Mouse (Mus musculus): Measurements from ENCODE around the gene Mum1.

Gene Mum1

DNA sequence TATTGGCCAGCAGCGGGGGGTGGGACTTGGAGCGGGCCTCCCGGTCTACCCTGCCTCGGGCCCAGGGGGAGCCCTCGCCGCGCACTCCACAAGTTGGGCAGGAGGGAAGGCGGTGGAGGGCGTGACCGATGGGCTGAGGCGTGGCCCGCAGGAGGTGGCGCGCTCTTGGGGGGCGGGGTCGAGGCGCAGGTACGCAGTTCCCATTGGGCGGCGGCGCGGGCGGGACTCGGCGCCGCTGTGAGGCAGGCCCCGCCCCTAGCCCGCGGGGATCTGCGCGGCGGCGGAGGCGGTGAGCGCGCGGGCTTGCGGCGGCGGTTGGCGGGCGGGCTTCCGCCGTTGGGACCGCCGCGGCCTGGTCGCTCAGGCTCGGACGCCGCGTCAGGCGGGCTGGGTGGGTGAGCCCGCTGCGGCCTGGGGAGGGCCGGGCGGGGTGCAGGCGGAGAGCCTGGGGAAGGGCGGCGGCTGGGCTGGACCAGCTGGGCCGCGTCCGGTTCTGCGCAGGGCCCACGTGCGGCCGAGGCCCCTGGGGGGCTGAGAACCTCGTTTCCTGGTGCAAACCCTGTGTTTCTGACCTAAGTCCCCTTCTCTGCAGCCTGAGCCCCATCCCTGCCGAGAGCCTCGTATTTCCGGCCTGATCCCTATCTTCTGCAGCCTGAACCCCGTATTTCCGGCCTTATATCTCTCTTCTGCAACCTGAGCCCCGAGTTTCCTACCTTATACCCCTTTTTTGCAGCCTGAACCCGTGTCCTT lies at the start of gene Mum1:
Gene Mum1 (plus strand): TSS at position 19 of the 750 bp plus-strand sequence.
- in situ Hi-C loops (cut with MboI, MseI) = no loop called here

DNA sequence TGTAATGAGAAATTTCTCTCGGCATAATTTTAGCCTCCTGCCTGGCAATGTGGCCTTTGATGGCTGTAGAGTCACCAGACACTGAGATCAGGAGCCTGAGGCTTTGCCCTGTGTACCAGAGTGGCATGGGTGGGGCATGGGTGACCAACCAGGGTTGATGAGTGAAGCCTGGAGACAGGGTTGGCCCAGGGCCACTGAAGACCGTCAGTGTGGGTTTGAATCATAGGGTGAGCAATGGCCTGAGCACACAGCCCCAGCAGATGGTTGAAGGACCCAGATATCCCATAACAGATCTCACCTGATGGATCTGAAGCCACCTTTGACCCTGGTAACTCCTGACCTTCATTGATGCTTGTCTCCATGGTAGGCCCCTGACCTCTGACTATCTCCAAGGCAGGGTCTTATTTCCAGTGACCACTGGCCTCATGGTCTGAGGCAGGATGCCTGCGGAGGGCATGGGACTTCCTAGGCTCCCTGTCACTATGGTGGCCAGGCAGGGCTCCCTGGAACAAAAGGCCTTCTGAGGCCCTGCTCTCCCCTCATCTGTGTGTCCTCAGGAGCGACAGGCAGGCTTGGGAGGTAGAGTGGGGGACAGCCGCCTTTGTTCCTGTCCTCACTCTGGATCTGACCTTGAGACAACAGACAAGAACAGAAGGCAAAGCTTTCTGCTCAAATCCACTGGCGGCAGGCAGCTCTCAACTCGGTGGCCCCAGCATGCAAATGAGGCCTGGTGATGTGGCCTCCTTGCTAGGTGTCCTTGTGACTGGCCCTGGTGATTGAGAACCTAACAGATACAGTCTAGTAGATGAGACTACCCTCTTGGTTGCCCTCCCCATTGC lies 48.6 kb upstream of the Mum1 start:
- in situ Hi-C loops (cut with MboI, MseI) = loop anchor here (5.0 kb wide), 1 partner anchor 70 kb away; the partner anchor contains the start of gene Ndufs7

DNA sequence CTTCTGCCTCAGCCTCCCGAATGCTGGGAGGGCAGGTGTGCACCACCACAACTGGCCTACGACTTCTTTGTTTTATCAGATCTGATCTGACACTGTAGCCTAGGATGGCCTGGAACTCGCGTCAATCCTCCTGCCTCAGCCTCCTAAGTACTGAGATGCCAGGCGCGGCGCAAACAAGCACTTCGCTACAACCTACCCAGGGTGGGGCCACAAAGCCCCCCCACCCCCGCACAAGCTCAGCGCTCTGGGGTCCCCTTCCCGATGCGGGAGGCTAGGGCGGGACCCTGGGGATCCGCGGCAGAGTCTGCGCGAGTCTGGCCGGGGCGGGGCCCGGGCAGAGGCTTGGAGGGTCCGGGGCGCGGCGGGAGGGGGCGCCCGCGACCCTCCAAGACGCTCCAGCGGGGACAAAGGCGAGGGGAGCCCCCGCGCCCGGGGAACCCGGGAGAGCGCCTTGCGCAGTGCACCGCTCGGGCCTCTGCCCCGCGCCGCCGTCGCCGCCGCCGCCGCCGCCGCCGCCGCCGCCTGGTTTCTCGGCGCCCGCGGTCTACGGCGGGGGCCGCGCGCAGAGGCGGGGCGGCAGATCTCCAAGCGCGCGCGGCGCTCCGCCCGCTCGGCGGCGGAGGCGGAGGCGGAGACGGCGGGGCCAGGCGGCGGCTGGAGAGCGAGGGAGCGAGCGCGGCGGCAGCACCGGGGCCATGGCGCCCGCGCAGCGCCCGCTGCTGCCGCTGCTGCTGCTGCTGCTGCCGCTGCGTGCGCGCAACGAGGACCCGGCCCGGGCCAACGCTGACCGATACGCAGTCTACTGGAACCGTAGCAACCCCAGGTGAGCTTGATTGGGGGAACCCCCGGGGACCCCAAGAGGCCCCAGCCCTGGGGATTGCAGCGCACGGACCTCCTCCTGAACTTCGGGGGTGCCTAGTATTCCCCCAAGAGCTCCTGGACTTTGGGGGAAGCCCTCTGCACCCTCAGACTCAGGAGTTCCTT lies 46.9 kb upstream of the Mum1 start, which contains the start of gene Efna2:
Gene Efna2 (plus strand): TSS at position 415 of the 984 bp plus-strand sequence.
- in situ Hi-C loops (cut with MboI, MseI) = loop anchor here (5.0 kb wide), 1 partner anchor 68 kb away; the partner anchor contains the start of gene Ndufs7

DNA sequence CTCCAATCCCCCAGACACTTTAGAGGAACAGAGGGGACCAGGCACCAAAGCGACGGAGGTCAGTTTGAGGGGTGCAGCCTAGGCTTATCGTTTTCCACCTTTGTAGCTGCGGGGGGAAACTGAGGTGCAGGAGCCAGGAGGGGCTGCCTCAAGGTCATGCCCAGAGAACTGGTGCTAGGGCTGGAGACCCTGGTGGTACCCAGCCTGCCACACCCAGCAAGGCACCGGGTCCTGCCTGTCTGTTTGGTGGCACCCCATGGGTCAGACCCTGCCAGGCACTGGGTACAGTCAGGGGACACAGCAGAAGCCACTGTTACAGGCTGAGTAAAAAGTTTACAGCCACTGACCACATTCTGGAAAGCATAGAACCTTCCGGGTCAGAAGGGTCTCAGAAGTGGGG lies 45.9 kb upstream of the Mum1 start:
- in situ Hi-C loops (cut with MboI, MseI) = no loop called here

DNA sequence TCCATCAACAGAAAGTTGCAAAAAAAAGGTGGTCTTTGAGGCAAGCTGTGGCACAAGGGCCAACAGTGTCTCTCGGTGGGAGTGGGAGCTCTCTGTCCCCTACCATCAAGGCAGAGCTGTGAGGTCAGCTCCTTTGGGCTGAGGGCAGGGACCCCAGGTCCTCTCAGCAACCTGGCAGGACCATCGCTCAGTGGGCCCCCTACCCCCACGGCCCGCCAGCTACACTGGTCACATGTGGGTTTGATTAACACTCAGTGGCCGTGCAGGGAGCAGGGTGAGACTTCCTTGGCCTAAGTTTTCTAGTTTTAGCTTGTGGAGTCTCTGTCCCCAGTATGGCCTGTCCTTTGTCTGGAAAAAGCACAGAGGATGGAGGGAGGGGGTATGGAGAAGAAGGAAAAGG lies 45.4 kb upstream of the Mum1 start:
- in situ Hi-C loops (cut with MboI, MseI) = no loop called here

DNA sequence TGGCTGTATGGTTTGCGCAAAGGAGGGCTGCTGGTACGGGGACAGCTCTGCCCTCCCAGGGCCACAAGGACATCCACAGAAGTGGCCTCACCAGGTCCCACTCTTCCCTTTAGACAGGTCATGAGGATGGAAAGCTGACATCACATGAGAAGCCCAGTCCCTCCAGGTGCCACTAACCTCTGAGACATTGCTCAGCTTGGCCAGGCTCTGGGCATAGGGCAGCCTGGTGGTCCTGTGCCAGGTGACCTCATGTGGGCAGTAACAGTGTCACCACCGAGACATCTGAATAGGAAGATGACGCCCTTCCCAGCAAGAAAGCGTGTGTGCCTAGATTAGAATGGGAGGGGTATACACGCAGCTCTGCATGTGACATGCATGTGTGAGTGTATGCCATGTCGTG lies 43.7 kb upstream of the Mum1 start:
- in situ Hi-C loops (cut with MboI, MseI) = no loop called here

DNA sequence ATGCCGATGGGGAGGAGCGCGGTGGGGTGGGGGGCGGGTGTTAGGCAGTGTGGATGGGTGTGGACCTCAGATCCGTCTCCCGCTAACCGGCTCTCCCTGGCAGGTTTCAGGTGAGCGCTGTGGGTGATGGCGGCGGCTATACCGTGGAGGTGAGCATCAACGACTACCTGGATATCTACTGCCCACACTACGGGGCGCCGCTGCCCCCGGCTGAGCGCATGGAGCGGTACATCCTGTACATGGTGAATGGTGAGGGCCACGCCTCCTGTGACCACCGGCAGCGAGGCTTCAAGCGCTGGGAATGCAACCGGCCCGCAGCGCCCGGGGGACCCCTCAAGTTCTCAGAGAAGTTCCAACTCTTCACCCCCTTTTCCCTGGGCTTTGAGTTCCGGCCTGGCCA lies 39.6 kb upstream of the Mum1 start:
- in situ Hi-C loops (cut with MboI, MseI) = no loop called here

DNA sequence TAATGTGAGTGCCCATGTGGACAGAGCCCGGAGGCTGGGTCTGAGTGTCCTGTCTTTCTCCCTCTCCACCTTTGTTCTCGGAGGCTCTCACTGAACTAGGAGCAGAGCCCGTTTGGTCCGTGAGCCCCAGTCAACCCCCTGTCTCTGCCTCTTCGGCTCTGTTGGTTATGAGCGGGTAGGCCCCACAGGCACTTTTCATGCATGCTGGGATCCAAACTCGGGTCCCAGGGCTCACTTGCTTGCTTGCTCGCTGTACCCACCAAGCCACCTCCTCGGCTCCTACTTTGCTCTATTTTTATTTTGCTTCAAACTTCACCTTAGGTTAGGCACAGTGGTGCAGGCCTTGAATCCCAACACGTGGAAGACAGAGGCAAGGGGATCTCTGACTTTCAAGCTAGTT lies 38.5 kb upstream of the Mum1 start:
- in situ Hi-C loops (cut with MboI, MseI) = no loop called here

DNA sequence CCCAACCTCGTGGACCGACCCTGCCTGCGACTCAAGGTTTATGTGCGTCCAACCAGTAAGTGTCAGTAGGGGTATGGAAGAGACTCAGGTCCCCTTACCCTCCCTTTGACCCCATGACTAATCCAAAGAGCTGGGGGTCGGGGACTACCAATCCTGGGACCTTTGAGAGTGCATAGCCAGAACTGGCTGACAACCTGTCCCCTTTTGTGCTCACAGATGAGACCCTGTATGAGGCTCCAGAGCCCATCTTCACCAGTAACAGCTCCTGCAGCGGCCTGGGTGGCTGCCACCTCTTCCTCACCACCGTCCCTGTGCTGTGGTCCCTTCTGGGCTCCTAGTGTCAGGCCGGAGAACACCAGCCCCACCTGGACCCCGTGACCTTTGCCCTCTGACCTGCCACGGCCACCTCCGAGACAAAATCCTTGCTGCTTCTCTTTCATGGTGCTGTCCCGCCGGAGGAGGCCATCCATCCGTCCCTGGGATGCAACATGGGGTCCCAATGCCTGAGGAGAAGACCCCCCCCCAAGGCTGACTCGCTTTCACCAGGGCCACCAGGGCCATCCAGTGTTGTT lies 37.7 kb upstream of the Mum1 start:
- in situ Hi-C loops (cut with MboI, MseI) = no loop called here

DNA sequence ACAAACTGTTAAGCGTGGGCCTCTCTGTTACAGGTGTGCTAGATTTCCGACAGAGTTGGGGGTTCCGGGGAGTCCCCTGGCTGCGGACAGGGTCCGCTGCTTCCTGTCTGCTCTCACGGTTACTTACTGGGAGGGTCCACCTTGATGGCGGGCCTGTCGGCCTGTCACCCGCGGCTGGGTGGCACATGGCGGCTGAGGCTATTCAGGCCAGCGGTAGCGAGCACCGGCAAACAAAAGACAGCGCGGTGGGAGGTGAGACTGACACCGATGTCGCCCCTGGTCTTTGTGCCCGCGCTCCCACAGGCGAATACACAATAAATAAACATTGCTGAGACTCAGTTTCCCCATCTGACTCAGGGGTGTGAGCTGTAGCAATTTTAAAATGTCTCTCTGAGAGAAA lies 36.2 kb upstream of the Mum1 start:
- in situ Hi-C loops (cut with MboI, MseI) = no loop called here

DNA sequence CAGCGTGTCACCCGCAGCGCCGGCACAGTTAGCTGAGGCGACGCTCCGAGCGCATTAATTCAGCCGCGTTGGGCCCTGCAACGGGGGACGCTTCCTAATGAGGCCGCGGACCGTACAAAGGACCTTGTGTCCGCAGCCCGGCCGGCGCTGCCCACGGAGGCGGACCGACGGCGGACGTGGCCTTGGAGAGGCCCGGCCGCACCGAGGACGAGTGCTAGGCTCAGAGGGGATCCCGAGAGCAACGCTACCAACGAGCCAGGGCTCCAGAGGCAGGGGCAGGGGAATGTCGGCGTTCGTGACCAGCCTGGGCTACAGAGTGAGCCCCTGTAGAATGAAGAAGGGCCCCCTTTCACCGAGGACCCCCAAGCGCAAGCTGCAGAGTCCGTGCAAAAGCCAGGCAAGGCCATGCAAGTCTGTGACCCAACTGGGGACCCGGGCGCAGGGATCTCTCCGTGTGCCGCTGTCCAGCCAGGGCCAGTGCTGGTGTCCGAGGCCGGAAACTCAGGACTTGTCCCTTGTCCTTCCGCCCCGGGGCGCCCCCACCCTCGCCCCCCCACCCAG lies 35.7 kb upstream of the Mum1 start:
- in situ Hi-C loops (cut with MboI, MseI) = no loop called here

DNA sequence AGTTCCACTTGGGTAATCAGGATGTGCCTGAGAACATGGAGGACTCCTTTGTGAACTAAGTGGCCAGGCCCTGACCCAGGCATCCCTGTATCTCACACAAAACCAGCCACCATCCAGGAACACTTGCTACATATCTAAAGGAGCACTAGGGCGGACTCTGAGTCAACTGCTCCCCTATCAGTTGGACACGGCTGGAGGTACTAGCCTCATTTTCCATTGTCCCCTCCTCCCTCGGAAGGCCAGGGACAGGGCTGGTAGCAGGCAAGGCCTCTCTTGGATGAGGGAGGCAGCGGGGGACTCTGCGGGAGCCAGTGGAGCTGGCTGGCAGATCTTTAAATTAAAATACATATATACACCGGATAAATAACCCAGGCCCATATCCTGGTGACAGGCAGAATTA lies 32.3 kb upstream of the Mum1 start:
- in situ Hi-C loops (cut with MboI, MseI) = no loop called here

DNA sequence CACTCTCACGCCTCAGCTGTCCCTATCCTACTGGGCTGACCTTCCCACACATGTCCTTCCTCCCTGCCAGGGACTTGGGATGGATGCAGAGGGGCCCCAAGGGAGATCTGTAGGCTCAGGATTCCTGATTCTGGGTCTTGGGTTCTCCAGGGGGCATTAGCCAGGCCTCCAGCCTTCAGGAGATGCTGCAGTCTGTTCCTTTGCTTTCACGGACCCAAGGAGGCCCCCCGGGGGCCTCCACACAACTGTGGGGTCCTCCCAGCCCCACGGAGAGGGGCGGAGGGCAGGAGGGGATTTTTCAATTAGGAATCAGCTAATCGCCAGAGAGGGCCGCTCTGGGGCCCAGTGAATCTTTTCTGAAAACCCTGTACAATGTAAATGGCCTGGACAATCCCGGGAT lies 31.8 kb upstream of the Mum1 start:
- in situ Hi-C loops (cut with MboI, MseI) = no loop called here

DNA sequence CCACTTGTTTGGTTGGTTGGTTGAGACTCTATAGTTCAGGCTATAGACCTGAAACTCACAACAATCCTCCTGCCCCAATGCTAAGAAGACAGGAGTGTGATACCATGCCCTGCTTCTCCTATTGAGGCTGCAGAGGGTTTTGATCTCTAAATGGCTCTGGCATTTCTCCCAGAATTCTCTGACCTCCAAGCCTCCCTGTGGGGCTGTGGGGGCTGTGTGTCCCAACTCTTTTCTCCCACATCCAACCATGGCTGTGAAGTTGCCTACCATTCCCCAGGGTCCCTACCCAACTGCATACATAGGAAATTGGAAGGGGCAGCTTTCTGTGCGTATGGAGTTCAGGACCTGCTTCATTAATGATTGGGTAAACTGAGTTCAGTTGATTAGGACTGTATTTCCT lies 30.1 kb upstream of the Mum1 start:
- in situ Hi-C loops (cut with MboI, MseI) = no loop called here

DNA sequence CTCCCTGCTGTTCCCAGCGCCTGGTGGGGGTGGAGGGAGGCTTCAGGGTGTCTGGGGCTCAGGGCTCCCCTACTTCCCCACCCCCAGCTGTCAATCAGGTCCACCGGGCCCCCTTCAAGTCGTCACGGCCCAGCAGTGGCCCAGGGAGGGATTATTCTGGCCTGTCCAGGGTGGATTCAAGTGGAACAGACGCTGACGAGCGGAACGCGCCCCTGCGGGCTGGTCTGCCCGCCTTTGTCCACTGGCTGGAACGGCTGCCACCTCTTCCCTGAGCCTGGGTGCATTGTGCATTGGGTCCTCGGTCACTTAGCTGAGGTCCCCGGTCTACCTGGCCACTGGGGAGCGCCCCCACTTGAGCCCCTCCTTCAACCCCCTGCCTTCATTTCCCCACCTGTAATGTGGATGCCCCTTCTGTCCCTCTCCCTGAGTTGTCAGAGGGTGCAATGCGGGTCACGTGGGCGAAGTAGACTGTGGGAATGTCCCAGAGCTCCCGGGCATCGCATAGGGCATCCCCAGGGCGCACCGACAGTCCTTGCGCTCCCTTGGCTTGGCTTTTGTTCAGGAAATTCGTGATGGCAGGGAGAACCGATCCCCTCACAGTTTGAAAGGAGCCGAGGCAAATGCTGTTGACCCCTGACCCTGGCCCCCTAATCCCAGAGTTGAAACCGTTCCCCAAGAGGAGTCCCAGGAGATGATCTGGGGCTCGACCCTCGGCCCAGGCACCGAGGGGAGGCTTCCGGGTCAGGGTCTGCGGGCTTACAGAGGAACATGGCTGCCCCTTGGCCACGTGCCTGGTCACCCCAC lies 29.3 kb upstream of the Mum1 start:
- in situ Hi-C loops (cut with MboI, MseI) = no loop called here

DNA sequence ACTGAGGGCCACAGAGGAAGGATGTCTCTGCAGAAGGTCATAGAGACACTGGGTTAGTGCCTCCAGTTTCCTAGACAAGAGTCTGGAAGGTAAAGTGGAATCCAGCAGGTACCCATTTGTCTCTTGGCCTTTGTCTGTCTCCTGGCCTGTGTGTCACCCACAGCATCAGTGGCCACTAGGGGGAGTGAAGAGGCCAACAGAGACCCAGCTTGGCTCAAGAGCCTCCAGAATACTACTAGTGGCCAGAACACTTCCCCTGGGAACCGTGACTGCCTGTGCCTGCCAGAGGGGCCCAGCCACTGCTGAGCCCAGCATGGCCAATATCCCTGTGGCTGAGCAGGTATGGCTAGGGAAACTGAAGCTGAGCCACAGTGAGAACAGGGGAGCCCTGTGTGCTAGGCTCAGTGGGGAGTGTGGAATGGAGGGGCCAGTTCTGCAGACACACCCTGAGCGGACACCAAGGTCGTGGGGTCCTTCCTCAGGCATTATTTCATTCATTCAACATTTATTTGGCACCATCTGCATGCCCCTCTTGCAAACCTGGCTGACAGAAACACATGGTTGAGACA lies 26.7 kb upstream of the Mum1 start:
- in situ Hi-C loops (cut with MboI, MseI) = no loop called here

DNA sequence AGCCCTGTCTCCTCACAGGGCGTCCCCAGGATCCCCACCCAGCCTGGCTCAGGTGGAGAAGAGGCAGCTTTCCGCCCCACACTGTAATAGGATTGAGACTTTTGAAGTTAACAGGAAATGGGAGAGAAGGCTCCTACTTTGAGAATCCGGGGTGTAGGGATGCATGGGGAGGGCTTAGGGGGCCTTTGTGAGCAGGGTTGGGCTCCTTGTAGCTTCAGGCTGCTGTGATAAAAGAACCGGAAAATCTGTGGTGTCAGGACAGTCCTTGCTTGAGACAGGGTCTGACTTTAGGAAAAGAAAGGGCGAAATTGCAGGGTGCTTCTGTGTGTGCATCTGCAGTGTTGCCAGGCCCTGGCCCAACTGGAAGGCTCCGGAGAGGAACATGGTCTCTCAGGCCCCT lies 25.7 kb upstream of the Mum1 start:
- in situ Hi-C loops (cut with MboI, MseI) = no loop called here

DNA sequence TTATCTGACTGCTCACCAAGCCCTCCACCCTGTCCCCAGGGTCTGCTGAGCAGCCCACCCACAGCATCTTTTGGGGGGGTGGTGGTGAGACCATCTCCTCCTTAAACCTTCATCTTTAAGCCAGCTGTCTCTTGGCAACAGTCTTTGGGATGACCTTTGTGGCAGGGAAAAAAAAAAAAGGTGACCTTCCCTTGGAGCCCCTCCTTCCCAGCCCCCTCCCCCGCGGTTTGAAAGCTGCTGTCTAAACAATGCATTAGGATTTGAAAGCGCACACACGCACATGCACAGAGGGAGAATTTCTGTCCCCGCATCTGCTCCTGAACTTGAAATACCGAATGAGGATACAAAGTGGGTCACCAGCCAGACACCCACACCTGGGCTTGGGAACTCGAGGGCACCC lies 22.2 kb upstream of the Mum1 start:
- in situ Hi-C loops (cut with MboI, MseI) = no loop called here

DNA sequence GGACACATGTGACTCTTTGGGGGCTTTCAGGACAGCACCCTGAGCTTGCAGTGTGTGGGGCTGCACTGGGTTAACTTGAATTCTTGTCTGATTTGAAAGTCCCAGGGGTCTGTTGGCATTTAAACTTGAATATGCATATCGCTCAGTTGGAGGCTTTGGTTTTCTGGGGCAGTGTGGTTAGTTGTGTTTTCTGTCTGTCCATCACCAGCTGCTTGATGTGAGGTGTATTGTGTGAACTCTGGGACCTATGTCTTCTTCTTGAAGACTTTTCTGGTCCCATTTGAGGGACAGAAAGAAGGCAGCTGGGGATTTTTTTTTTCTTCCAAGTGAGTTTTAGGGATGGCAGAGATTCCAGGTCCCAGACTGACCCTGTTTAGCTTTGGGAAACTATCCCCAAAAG lies 19.0 kb upstream of the Mum1 start:
- in situ Hi-C loops (cut with MboI, MseI) = no loop called here

DNA sequence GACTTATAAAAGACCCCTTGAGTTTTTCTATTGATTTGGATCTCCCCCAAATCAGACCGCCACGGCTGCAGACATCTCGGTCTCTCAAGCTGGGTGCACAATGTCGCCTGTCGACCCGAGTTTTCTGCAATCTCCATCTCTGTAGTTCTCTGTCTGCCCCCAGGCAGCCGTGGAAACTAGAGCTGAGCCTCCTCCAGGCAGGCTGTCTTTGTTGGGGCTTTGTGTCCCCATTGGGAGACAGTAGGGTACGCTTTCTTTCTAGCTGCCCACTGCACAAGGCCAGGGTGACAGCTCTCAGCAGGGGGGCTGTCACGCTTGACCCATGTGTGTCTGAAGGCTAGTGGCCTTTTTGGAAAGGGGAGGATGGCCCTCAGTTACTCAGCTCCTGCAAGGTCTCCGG lies 18.6 kb upstream of the Mum1 start:
- in situ Hi-C loops (cut with MboI, MseI) = no loop called here
